Mouse (Mus musculus) thymus, postnatal 25 days (tissue): ENCODE measurements around the gene Paics.
"Not testable (repeated sequence)": the region's sequence is repeated elsewhere in the genome, so short reads cannot be mapped to it uniquely, and the experiment has no call there.

ENCODE experiments used
- DNase-seq: peaks from one replicate; pipeline ENCODE4 v3.0.0; 2022

Paics gene

DNA sequence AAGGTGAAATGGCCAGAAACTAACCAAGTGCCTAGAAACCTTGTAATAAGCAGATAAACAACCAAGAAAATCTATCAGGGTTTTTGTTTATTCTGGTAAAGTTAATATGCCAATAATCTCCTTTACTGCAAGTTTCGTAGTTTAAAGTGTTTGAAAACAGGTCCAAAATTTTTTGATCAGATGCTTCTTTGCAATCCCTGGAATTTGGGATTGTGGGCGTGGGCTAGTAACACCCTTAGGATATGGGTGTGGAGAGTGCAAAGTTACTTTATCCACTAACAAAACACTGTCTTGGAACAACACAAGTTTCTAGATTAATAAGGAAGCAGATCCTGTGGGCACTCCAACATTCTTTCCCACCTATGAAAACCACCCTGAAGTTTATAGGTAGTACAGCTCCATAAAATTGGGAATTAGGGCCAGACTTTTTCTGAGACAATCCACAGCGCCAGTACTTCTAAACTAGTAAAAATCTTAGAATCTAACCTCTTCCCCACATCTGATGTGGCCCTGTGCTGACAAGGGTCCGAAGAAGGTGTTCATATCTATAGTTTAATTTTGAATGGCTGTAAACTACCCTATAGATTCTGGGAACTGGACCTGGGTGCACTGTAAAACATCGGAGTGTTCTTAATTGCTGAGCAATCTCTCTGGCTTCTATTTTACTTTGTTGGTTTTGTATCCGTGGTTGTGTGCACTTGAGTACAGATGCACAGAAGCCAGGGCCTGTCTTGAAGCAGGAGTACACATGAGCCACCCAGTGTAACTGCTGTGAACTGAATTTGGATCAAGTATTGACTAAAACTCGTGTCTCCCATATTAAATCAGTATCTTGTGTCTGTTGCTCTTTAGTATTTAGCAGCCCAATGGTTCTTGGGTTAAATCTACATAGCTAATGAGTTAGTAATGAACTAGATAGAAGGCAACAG lies 1.3 kb downstream of the Paics start:
- DNase-seq = no peak

DNA sequence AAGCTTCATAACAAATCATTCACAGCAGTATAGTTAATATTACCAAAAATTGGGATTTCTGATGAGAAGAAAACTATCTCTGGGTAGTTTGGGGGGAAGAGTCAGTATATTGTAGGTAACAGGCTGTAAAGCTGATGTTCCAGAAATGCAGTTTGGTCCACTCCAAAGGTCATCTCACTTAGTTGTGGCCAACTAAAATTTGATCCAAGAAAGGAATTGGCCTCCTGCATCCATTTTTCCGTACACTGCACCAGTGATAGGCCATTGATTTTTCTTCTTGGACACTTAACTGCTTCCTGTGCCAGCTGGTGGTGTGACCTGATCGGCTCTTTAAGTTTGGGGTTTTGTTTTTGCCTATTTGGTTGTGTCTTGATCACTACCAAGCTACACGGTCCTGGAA lies 2.7 kb downstream of the Paics start:
- no peak for DNase-seq

DNA sequence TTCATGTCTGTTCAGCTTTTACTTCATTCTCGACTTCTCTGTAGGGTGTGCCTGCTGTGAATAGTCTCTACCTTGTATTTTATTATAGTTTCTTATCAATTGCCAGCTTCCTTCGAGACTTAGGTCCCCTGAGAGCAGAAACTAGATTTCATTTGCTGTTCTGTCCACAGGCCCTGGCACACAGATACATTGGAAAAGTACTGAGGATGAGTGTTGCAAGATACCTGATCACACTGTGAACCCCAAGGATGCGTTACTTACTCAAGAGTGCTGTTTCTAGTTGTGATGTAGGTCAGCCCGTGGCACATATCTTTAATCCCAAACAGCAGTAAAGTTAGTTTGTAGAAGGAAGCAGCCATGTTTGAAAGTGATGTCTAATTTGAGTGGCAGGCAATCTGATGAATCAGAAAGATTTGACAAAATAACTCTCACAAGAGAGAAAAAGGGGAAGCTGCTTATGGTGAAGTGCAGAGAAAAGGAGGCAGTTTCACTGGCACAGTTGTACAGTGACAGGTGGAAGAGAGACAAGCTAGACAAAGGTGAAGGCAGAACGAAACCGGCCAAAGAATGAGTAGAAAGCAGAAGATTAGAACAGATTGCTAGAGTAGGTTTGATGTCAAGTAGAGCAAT lies 3.3 kb downstream of the Paics start:
- DNase-seq = no peak

DNA sequence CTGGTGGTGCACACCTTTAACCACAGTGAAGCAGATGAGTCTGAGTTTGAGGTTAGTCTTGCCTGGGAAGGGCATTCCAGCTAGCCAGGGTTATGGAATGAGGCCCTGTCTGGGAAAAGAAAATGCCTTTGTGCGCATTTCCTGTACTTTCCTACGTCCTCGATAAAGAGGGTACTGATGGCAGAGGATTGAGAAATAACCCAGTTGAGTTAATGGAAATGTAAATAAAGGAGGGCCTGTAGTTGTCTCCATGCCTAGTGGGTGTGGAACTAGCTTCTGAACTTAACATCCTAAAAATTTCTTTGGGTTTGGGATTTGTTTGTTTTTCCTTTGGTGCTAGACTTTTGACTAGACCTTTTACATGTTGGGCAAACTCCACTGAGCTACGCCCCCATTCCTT lies 4.4 kb downstream of the Paics start:
- DNase-seq = no peak

DNA sequence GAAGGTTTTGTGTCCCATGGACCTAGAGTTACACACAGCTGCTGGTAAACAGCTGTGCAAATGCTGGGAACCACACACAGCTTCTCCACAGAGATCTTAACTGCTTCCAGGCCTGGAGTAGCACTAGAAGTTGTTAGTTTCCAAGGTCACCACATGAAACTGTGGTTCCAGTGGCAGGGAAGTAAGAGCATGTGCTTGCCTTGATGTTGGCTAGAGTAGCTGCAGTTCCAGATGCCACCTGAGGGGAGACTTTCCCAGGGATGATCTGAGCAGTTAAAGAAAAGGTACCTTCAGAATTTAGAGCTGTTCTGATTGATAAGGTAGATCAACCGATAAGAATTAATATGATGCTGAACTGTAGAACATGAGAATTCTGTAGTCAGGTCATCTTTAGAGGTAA lies 6.8 kb downstream of the Paics start:
- DNase-seq = no peak

DNA sequence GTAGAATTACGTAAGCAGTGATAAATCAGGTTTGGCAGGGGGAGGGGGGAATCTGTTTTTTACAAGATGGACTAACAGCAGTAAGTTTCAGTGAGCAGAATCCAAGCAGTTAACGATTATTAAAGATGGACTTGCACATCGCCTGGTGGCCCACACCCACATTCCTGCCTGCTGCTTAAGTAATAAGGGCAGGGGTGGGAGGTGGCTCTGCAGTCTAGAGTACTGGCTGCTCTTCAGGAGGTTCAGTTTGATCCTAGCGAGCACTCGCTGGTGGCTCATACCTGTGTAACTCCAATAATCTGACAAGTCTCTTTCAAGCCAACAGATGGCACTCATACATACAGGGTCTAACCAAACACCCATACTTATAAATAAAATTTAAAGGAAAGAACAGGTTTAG lies 8.5 kb downstream of the Paics start:
- no peak for DNase-seq

DNA sequence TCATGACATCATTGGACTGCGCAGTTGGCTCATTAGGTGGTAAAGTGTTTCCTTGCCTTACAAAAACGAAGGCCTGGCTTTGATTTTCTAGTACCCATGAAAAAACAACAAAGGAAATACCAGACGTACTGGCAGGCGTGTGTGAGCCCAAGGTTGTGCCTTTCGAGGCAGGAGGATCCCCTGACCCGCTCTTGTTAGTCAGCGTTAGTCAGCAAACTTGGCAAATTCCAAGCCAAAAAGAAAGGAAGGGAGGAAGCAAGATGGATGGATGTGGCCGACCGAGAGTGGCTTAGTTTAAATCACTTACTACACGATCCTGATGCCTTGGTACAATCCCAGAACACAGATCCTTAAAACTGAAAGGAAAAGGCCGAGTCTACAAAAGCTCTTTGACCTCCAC lies 11.4 kb downstream of the Paics start:
- no peak for DNase-seq

DNA sequence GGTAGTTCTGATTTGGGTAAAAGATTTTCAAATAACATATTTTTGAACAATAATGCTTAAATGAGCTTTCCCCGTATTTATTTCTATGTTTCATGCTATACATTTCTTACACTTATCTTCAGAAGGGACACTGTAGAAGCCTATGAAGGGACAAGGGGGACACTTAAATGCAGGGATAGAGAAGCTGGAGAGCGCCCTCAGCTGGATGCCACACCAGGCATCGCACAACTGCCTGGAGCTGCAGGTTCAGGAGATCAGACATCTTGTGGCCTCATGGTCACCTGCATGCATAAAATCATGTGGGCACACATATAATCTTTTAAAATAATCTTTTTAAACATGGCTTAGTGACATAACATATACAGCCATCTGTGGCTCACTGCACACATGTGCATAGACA lies 13.5 kb downstream of the Paics start:
- no peak for DNase-seq

DNA sequence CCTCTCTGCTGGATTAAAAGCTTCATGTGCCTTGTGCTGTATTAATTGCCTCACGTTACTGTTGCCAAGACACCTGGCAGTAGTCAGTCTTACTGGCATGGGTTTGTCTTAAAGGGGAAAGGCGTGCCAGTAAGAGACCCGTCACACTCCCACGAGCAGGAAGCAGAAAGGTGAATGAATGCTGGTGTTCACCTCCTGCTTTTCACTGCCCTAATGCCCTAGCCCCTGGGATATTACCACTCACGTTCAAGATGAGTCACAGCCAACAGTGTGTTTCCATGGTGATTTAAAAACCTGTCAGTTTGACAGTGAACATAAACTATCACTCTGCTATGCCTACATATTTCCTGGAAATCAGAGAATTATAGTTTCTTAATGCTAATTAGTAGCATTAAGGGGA lies 18.1 kb downstream of the Paics start:
- DNase-seq = no peak

DNA sequence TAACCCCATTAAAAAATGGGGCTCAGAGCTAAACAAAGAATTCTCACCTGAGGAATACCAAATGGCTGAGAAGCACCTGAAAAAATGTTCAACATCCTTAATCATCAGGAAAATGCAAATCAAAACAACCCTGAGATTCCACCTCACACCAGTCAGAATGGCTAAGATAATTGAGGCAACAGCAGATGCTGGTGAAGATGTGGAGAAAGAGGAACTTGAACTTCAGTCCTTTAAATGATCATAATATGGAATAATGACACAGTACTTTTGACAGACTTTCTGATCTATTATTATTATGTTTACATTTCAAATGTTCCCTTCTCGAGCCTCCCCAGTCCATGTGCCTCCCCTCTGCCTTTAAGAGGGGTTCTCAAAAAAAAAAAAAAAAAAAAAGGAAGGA lies 20.0 kb downstream of the Paics start:
- DNase-seq = not testable (repeated sequence)

DNA sequence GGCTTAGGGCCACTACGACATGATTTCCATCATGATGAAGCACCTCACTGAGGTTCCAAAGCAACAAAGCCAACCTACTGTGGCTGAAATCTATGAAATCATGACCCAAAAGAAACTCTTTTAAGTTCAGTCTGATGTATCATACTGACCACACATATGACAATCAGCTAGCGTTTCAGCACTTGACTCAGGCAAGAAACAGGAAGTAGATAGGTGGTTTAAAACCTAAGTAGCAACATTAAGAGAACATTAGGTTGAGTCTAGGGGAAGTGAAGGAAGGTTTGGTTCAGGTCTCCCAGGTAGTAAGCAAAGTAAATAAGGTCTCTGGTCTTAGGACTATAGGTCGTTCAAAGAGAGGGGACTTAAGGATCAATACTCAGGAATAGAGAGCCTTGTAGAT lies 22.4 kb downstream of the Paics start:
- DNase-seq = no peak

DNA sequence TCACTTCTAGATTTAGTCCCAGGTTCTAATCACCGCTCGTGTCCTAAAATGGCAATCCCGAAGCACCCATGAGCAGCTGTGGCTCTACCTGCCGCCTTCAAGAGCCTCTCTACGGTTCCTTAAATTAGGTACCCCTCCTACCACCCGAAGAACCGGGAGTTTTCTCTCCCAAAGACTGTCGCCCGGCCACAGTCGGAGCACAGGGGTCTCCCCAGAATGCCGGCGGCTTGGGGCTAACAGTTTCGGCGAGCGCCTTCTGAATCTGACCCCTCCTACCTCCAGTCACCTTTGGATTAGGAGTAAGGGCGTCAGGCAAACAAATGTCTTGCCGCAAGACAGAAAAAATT lies 23.1 kb downstream of the Paics start:
- no peak for DNase-seq

DNA sequence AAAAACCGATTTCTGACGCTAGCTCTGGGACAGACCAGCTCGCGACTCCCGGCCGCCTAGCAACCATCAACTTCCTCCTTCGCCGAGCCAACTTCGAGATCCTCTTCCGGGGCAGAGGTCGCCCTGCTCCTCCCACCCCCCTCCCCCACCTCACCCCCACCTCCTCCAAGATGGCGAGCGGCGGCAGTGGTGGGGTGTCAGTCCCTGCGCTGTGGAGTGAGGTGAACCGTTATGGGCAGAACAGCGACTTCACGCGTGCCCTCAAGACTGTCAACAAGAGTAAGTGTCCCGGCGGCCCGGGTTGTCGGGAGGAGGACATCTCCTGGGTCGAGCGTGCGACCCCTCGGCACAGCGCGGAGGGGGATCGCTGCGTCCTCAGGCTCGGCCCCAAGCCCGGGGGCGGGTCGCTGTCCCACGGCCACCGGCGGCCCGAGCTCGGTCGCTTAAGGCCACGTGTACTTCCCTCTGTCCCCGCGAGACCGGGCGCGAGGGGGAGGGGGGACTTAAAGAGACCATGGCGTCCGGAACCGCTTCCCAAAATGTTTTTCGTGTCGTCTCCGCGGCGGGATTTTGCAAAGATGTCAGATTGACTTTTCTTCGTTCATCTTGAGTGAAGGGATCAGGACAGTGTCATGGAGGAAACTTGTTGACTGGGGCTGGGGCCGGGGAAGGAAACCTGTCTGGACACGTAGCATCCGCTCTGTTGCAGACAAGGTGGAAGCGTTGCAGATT lies 23.6 kb downstream of the Paics start, which contains the start of gene Srp72:
Gene Srp72 (plus strand): TSS at position 130 of the 732 bp plus-strand sequence.
- DNase-seq = peak; percentile 82

DNA sequence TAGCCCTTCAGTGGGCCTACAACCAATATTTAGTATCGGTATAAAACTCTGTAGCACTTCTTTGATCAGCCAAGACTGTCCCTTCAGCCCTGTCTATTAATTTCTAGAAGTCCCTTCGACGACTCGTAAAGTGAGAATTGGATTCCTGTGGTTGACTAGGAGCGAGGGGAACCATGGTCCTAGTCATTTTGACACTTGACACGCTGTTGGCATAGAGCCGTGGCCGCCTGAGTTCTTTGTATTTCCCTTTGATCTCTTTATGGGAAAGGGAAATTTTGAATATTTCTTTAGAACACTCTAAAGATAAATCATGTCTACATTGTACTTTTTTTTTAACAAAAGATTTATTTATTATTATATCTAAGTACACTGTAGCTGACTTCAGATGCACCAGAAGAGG lies 24.6 kb downstream of the Paics start:
- DNase-seq = no peak

DNA sequence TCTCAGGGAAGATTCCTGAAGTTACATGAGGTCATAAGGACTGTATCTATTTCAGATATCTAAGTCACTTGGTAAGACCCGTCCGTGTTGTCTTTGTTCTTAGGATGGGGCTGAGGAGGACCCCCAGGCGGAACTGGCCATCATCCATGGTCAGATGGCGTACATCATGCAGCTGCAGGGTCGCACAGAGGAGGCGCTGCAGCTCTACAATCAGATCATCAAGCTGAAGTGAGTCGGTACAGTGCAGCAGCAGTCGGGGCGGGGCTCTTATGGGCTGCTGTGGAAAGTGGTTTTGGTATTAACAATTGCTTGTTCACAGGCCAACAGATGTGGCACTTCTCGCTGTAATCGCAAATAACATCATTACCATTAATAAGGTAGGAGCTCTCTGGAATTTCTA lies 32.9 kb downstream of the Paics start:
- no peak for DNase-seq

DNA sequence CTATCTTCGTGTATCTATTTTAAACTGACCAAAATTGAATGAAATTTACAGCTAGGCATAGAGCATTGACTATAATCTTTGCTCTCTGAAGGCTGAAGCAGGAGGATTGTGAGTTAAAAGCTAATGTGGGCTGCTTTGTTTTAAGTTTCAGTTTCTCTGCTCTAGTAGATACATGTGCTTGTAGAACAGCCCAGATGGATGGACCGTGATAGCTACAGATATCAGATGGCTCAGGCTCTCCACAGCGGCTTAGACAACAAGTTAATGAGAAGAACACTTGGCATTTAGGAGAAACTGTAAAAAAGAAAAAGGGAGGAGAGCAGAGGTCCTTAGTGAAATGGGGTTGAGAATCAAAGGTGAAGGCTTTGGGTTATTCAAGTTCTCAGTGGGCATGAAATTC lies 39.7 kb downstream of the Paics start:
- no peak for DNase-seq

DNA sequence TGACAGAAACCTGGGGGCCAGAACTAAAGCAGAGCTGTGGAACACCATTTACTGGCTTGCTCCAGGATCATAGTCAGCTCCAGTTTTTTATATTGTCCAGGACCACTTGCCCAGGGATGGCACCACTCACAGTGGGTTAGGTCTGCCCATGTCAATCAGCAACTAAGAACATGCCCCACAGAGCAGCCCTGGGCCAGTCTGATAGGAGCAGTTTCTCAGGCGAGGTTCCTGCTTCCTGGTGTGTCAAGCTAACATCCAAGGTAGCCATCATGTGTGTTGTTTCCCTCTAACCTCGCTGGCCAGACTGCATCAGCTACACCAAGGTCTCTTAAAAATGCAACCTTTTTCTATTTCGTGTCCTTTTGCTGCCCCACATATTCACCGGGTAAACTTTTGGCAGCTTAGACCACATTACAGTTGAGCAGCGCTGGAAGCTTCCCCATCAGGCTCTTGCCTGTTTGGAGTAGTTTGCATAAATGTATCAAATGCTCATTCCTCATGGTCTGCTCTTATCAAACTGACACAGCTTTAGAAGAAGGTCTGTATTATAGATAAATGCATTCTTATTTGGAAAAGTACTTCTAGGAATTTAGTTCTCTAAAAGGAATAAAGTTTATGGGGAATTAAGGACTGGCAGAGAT lies 42.2 kb downstream of the Paics start:
- DNase-seq = no peak

DNA sequence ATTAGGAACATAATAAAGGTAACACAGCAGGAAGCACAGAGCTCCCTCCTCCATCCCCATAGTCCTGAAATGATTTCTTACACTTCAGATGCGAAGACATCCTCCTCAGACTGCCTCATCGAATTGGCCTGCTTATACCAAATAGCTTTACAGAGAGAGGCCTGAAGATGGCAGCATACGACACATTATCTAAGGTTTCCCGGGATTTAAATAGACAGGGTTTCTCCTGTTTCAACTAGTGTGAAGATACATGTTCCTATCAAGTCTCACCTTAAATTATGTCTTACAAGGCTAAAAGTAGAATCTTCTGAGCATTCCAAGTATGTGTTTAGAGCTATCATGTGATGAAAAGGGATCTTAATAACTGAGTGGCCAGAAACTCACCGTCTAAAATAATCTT lies 47.3 kb downstream of the Paics start:
- DNase-seq = no peak

DNA sequence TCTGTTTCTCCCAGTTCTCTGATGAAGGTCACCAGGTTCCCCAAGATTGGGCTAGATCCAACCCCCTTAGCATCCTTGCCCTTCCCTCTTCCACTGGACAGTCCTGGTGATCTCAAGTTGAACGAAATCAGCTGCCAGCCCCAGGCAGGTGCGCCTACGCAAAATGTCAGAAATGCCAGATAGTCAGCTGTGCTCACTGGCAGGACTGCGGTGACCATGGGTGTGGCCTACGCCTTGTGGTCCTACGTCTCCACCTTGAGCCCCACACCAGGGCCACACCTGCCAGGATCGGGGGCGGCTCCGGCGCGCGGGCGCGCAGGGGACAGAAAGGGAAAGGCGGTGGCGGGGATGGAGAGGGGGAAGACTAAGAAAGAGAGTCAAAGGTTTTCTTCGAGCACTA lies 50.1 kb downstream of the Paics start:
- DNase-seq = no peak

DNA sequence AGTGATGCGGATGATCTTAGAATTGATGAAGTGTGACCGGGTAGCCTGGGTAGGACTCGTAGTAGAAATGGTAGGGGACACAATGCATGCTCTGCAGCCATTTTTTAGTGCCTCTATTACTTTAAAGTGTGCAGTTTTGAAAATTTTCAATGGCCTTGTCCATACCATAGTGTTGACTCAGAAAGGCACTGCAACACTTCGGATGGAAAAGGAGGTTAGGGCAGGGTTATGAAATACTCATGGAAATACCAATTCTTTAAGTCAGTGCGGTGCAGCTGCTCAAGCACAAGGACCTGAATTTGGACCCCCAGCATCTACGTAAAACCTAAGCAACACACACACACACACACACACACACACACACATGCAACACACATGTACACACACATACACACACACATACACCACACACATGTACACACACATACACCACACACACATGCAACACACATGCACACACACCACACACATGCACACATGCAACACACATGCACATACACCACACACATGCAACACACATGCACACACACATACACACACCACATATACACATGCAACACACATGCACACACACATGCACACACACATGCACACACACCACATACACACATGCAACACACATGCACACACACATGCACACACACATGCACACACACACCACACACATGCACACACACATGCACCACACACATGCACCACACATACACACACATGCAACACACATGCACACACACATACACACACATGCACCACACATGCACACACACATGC lies 53.1 kb downstream of the Paics start, which contains the start of gene Arl9:
Gene Arl9 (plus strand): TSS at position 5 of the 771 bp plus-strand sequence.
- DNase-seq = no peak

DNA sequence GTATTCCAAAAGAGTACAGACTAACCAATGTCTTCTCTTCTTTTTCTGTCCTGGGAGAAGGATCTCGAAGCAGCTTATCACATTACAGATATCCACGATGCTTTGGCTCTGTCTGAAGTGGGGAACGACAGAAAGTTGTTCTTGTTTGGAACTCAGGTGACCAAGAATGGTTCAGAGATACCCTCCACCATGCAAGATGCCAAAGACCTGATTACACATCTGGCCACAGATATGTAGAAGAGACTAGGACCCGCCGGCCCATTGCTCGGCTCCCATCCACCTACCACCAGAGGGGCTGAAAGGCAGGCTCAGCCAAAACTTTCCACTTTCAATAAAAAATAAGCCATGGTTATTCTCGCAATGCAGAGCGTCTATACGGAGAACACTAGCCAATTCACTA lies 59.2 kb downstream of the Paics start:
- no peak for DNase-seq

DNA sequence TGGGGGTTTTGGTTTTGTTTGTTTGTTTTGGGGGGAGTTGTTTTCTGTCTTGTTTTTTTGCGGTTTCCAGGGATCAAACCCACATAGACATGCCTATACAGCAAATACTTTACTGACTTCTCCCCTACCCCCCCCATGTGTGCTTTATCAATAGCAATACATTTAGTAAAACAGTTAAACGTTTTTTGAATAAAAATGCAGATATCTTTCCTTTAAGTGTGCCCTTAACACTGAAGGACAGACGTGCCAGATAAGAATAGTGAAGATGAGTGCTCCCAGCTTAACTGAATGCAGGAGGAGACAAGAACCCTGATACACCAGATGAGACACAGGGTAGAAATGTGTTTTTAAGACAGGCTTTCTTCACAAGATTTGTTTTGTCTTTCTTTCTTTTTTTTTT lies 60.0 kb downstream of the Paics start:
- DNase-seq = no peak

DNA sequence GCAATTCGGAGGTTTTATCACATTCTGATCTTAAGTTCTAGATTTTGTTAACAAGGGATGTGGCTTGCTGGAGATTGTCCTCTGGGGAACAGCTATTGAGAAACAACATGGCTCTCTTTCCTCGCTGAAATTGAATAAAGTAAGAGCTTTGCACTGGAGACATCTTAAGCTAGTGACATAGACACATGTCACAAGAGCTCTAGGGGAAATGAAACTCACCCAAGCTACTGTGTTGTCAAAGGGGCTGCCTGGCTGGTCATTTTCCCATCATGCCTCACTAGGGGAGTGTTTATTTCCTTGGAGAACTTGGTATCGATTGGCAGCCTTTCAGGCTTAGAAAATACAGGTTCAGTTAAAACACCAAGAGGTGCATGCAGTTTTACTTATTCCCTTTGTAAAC lies 62.1 kb downstream of the Paics start:
- DNase-seq = no peak
